Mouse (Mus musculus) forebrain, embryonic 16.5 days (tissue): ENCODE measurements around the gene Nek6. TPM values are rescaled to one million over a fixed set of nuclear protein-coding genes. Genes with fewer than 3 reads are reported as not detected.

Experiments
- ATAC-seq: fragments of 200-750 bp; cut with Nextera tagmentation; 2 replicates; pipeline ENCODE4 v1.8.0; 2017; ENCODE audit warnings: mild to moderate bottlenecking, moderate library complexity
- H3K27ac ChIP-seq: fragments of 300-500 bp; sonication (generic); 2 replicates; pipeline ENCODE4 v1.5.1; 2014; ENCODE audit warnings: low read length, control low read depth
- H3K27me3 ChIP-seq: fragments of 300-500 bp; sonication (generic); replicated peaks from 2 replicates; pipeline ENCODE4 v1.6.1; 2014; ENCODE audit warnings: low read length; ENCODE audit not compliant: control insufficient read depth, insufficient read depth
- H3K36me3 ChIP-seq: fragments of 300-500 bp; sonication (generic); 2 replicates; pipeline ENCODE4 v1.6.1; 2014; ENCODE audit not compliant: control insufficient read depth, insufficient read depth
- H3K4me1 ChIP-seq: fragments of 300-500 bp; sonication (generic); replicated peaks from 2 replicates; pipeline ENCODE4 v1.6.1; 2014; ENCODE audit warnings: low read length; ENCODE audit not compliant: control insufficient read depth, insufficient read depth
- H3K4me2 ChIP-seq: fragments of 300-500 bp; sonication (generic); 2 replicates; pipeline ENCODE4 v1.6.1; 2014; ENCODE audit warnings: mild to moderate bottlenecking, low read length, control low read depth
- H3K4me3 ChIP-seq: fragments of 300-500 bp; sonication (generic); replicated peaks from 2 replicates; pipeline ENCODE4 v1.5.1; 2014; ENCODE audit warnings: mild to moderate bottlenecking, low read length, control low read depth
- H3K9ac ChIP-seq: fragments of 300-500 bp; sonication (generic); replicated peaks from 2 replicates; pipeline ENCODE4 v1.6.1; 2014; ENCODE audit warnings: low read depth, low read length, control low read depth
- H3K9me3 ChIP-seq: fragments of 300-500 bp; sonication (generic); 2 replicates; pipeline ENCODE4 v1.6.1; 2016; ENCODE audit warnings: low read length; ENCODE audit not compliant: control insufficient read depth
- WGBS: fragments of 180-500 bp; shearing (Covaris S2); extraction: QIAGEN DNeasy Blood & Tissue Kit; methylation state at CpG from one replicate; pipeline ENCODE4 v1.1.7; 2014; 5-methylcytosine and 5-hydroxymethylcytosine counted together
- polyA plus RNA-seq: library from polyadenylated mRNA; unstranded; fragments of >200 nt; fragmentation: Nextera tagmentation; extraction: Ambion mirVana; gene quantifications from 2 replicates; pipeline ENCODE4 v1.2.1, GENCODE M21; 2015

The Nek6 gene
- polyA plus RNA-seq, 1 experiment from 2014 or later, result 87.6 TPM

GRCm38 (mm10) chr2:38578602-38579521 lies 67.4 kb downstream of the Nek6 start:
- Histone ChIP-seq H3K27ac (peak overlapping the region; percentile 89), H3K36me3 (no peaks in the 10 kb centered on the region), H3K9me3 (no peaks in the 10 kb centered on the region), H3K4me1 (peaks cover 18% of the 10 kb centered on the region), H3K27me3 (no peaks in the 10 kb centered on the region), H3K4me3 (no peak overlapping the region), H3K9ac (no peak overlapping the region; the same call in 1 of the 2 replicates), H3K4me2 (no peak overlapping the region)
- peak; percentile 75 for ATAC-seq
- WGBS, result 62% methylated on average over 13 of the region's 13 CpGs

GRCm38 (mm10) chr2:38579528-38579927 lies 68.1 kb downstream of the Nek6 start:
- ATAC-seq, result peak; percentile 34
- Histone ChIP-seq H3K36me3 (no peaks in the 10 kb centered on the region), H3K9ac (no peak overlapping the region; the same call in 1 of the 2 replicates), H3K9me3 (no peaks in the 10 kb centered on the region), H3K4me2 (no peak overlapping the region), H3K4me1 (peaks cover 24% of the 10 kb centered on the region), H3K27me3 (no peaks in the 10 kb centered on the region), H3K4me3 (no peak overlapping the region), H3K27ac (peak overlapping the region; percentile 89)
- WGBS, result 47% methylated on average over 1 of the region's 1 CpGs

- WGBS, result 28% methylated on average over 2 of the region's 2 CpGs
- ATAC-seq, result no peak
- Histone ChIP-seq H3K27ac (peak overlapping the region; percentile 34; the same call in 1 of the 2 replicates), H3K36me3 (no peaks in the 10 kb centered on the region), H3K9ac (no peak overlapping the region), H3K9me3 (no peaks in the 10 kb centered on the region), H3K4me1 (peaks cover 39% of the 10 kb centered on the region), H3K27me3 (no peaks in the 10 kb centered on the region), H3K4me2 (no peak overlapping the region), H3K4me3 (no peak overlapping the region)
Observed at GRCm38 (mm10) chr2:38583982-38584381, 72.5 kb downstream of the Nek6 start.

- H3K9ac ChIP-seq, result 0 out of 2 replicates have a peak overlapping the region, but pooled peaks have one; percentile 12
- peak; percentile 68 for ATAC-seq
- peaks cover 31% of the 10 kb centered on the region for H3K4me1 ChIP-seq
- H3K27ac ChIP-seq, result peak overlapping the region; percentile 67
- H3K4me2 ChIP-seq, result 0 out of 2 replicates have a peak overlapping the region, but pooled peaks have one; percentile 9
- H3K36me3 ChIP-seq, result peaks cover 3% of the 10 kb centered on the region; the same call in 1 of the 2 replicates
- H3K9me3 ChIP-seq, result no peaks in the 10 kb centered on the region
- WGBS, result 7% methylated on average over 13 of the region's 13 CpGs
- no peak overlapping the region for H3K4me3 ChIP-seq
- no peaks in the 10 kb centered on the region for H3K27me3 ChIP-seq
Observed at GRCm38 (mm10) chr2:38584514-38585378, 73.3 kb downstream of the Nek6 start.

- no peaks in the 10 kb centered on the region for H3K27me3 ChIP-seq
- WGBS, result 11% methylated on average over 5 of the region's 5 CpGs
- H3K27ac ChIP-seq, result peak overlapping the region; percentile 67; the same call in 1 of the 2 replicates
- no peaks in the 10 kb centered on the region for H3K9me3 ChIP-seq
- no peak overlapping the region for H3K9ac ChIP-seq
- H3K4me3 ChIP-seq, result no peak overlapping the region
- H3K36me3 ChIP-seq, result peaks cover 3% of the 10 kb centered on the region; the same call in 1 of the 2 replicates
- H3K4me1 ChIP-seq, result peaks cover 29% of the 10 kb centered on the region
- H3K4me2 ChIP-seq, result no peak overlapping the region
- ATAC-seq, result peak; percentile 21; the same call in 1 of the 2 replicates
Observed at GRCm38 (mm10) chr2:38585379-38585736, 73.9 kb downstream of the Nek6 start.

GRCm38 (mm10) chr2:38586733-38587132 lies 75.3 kb downstream of the Nek6 start:
- Histone ChIP-seq H3K9me3 (no peaks in the 10 kb centered on the region), H3K27me3 (no peaks in the 10 kb centered on the region), H3K36me3 (peaks cover 3% of the 10 kb centered on the region; the same call in 1 of the 2 replicates), H3K4me1 (peaks cover 29% of the 10 kb centered on the region), H3K27ac (no peak overlapping the region), H3K4me2 (no peak overlapping the region), H3K9ac (no peak overlapping the region), H3K4me3 (no peak overlapping the region)
- WGBS, result 63% methylated on average over 6 of the region's 6 CpGs
- ATAC-seq, result no peak

GRCm38 (mm10) chr2:38591751-38592459 lies 80.5 kb downstream of the Nek6 start:
- peak; percentile 72 for ATAC-seq
- no peak overlapping the region for H3K9ac ChIP-seq
- 0 out of 2 replicates have a peak overlapping the region, but pooled peaks have one; percentile 34 for H3K27ac ChIP-seq
- H3K27me3 ChIP-seq, result no peaks in the 10 kb centered on the region
- H3K4me3 ChIP-seq, result no peak overlapping the region
- H3K36me3 ChIP-seq, result peaks cover 3% of the 10 kb centered on the region; the same call in 1 of the 2 replicates
- no peak overlapping the region for H3K4me2 ChIP-seq
- peaks cover 11% of the 10 kb centered on the region for H3K4me1 ChIP-seq
- no peaks in the 10 kb centered on the region for H3K9me3 ChIP-seq
- WGBS, result 35% methylated on average over 6 of the region's 6 CpGs

GRCm38 (mm10) chr2:38594874-38595273 lies 83.4 kb downstream of the Nek6 start:
- WGBS, result 57% methylated on average over 7 of the region's 7 CpGs
- H3K9ac ChIP-seq, result no peak overlapping the region

More at GRCm38 (mm10) chr2:38594874-38595273, 83.4 kb downstream of the Nek6 start:
- H3K27ac ChIP-seq, result no peak overlapping the region
- H3K4me3 ChIP-seq, result no peak overlapping the region
- no peak overlapping the region for H3K4me2 ChIP-seq
- H3K36me3 ChIP-seq, result no peaks in the 10 kb centered on the region; the same call in 1 of the 2 replicates
- no peaks in the 10 kb centered on the region for H3K27me3 ChIP-seq
- ATAC-seq, result no peak
- peaks cover 11% of the 10 kb centered on the region for H3K4me1 ChIP-seq
- H3K9me3 ChIP-seq, result no peaks in the 10 kb centered on the region
